Mouse (Mus musculus) macrophage (primary cell): ENCODE results near the gene Kcnmb2. TPM values are rescaled to one million over a fixed set of nuclear protein-coding genes. Genes with fewer than 3 reads are reported as not detected.

Source experiments
- H3K27ac ChIP-seq: fragments of 350-480 bp; formaldehyde crosslinking; 2 replicates; pipeline ENCODE4 v1.9.0; 2021
- H3K36me3 ChIP-seq: fragments of 350-480 bp; formaldehyde crosslinking; 2 replicates; pipeline ENCODE4 v1.9.0; 2021; ENCODE audit errors: inconsistent target
- H3K4me3 ChIP-seq: fragments of 350-480 bp; formaldehyde crosslinking; 2 replicates; pipeline ENCODE4 v1.9.0; 2021; ENCODE audit errors: inconsistent target
- H3K79me2 ChIP-seq: fragments of 350-480 bp; formaldehyde crosslinking; 2 replicates; pipeline ENCODE4 v1.9.0; 2021; ENCODE audit errors: inconsistent target
- WGBS: methylation state at CpG from one replicate; pipeline ENCODE4 v1.1.7; 2026; ENCODE audit warnings: inconsistent platforms; ENCODE audit not compliant: missing documents; 5-methylcytosine and 5-hydroxymethylcytosine counted together
- polyA plus RNA-seq: library from polyadenylated mRNA; stranded (reverse); fragments of 250-400 nt; gene quantifications from 3 replicates; pipeline ENCODE4 v1.2.4, GENCODE M21; 2018; ENCODE audit warnings: inconsistent platforms
- total RNA-seq, 78 experiments: library from RNA; depleted of rRNA; stranded (reverse); fragments of 250-400 nt; gene quantifications; 1 replicate in 9 of 78; 2 replicates in 24 of 78; 3 replicates in 43 of 78; 4 replicates in 2 of 78; pipeline ENCODE4 v1.2.4; 2018; ENCODE audit warnings: inconsistent platforms in 56 of 78

Gene Kcnmb2
- not detected for total RNA-seq (2018; cell fraction: chromatin; rRNA removed)
- not detected for total RNA-seq (2018; cell fraction: cytosol; rRNA removed)
- not detected for total RNA-seq (2018; cell fraction: nucleus; rRNA removed)
- not detected in 3 replicates for polyA plus RNA-seq

DNA sequence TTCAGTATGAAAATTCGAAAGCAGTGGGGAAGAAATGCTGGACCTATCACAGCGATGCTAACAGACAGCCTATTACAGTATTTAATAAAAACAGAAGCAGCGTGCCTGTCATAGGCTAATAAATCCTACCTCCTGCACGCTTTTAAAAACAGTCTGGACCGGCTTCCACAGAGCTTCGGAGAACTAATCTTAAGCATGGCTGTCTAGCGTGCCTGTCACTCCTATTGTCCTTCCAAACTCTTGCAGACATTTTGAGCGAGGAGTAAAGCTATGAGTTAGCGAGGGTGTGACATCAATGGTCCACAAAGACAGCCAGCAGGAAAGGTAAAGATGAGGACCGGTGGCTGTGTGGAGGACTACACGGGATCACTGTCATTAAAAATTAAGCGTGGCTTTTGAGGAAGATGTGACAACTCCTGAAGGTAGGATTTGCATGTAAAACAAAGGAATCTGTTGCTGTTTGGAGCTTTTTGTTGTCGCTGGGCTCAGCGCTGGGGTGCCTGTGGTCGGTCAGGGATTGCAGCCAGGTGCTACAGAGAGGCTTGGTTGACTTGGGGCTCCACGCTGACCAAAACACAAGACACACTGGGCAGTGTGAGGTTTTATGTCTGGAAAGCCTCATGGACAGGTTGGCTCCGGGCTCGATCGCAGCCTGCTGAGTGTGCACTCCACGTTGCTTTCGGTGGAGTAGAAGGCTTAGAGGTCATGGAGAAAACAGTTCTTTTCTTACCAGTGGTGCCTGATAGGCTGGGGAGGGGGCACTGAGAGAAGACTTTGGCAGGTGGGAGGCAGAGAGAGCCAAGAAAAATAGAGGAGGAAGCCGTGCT lies at the start of gene Kcnmb2:
Gene Kcnmb2 (plus strand): TSS at position 4 of the 827 bp plus-strand sequence.
- Histone ChIP-seq H3K4me3 (no peak within 1 kb of the TSS), H3K27ac (no peak within 1 kb of the TSS), H3K36me3 (no peaks in the 10 kb centered on the region), H3K79me2 (no peaks in the 10 kb centered on the region)
- WGBS, result 5% methylated on average over 22 of the region's 22 CpGs

GRCm38 (mm10) chr3:31863522-31863921 lies 38.8 kb upstream of the Kcnmb2 start:
- H3K36me3 ChIP-seq, result no peaks in the 10 kb centered on the region
- 88% methylated on average over 5 of the region's 5 CpGs for WGBS
- no peak overlapping the region for H3K4me3 ChIP-seq
- no peaks in the 10 kb centered on the region for H3K79me2 ChIP-seq
- H3K27ac ChIP-seq, result no peak overlapping the region

DNA sequence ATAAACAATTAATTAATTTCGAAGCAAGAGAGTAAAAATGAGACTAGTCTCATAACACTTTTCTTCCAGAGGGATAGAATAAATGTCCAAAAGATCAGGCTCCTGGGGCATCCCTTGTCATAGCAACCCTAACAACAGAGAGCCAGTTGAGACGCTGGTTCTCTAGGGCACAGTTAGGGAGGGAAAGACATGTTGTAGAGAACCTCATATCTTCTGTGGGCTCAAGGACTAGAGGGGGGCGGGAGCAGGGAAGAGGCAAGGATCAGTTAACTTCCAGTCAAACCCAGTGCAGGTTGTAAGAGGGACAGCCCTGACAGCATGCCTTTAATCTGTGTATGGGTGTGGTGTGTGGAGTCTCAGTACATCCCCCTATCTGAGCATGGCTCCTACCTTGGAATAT lies 38.2 kb upstream of the Kcnmb2 start:
- Histone ChIP-seq H3K36me3 (no peaks in the 10 kb centered on the region), H3K79me2 (no peaks in the 10 kb centered on the region), H3K27ac (no peak overlapping the region), H3K4me3 (no peak overlapping the region)
- WGBS, result 72% methylated on average over 3 of the region's 3 CpGs

- no peaks in the 10 kb centered on the region for H3K79me2 ChIP-seq
- no peak overlapping the region for H3K4me3 ChIP-seq
- H3K36me3 ChIP-seq, result no peaks in the 10 kb centered on the region
- 76% methylated on average over 3 of the region's 3 CpGs for WGBS
- no peak overlapping the region for H3K27ac ChIP-seq
These were observed 30.8 kb upstream of the Kcnmb2 start for GRCm38 (mm10) chr3:31871461-31871860.

DNA sequence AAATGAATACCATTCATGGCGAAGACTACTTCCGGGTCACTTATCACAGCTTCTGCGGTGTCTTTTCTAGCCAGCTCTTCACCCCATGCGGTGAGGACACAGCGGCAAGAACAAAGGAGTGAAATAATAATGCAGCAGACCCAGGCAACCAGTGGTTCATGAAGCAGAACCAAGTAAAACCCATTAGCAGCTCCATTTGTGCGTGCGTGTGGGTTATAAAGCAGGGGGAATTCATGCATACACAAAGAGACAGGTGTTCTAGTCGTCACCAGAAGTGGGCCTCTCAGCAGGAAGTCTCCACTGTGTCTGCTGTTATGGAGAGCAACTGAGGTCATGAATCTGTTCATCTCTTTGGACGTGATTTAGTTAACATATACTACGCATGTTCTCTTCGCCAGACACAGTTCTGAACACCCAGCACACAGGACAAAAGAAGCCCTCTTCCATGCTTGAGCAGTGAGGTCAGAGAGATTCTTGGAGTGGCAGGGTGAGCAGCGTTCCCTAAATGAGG lies 19.6 kb upstream of the Kcnmb2 start:
- Histone ChIP-seq H3K27ac (no peak overlapping the region), H3K36me3 (no peaks in the 10 kb centered on the region), H3K79me2 (no peaks in the 10 kb centered on the region), H3K4me3 (no peak overlapping the region)
- WGBS, result 92% methylated on average over 12 of the region's 12 CpGs

DNA sequence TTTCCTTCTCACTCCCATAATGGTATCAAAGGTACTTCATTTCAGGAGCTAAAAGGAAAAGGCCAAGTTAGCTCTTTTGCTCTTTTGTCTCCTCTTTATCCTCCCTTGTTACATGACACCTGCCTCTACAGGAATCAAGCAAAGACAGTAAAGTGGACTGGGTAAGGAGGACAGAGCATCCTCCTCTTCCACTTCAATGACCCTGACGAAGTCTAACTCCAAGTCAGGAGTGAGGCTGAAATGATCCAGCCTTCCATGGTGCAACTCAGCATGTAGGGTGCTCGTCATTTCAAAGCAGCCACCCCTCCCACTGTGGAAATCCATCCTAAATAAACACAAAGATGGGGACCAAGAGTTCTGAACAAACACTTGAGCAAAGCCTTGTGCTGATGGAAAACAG lies 9.7 kb upstream of the Kcnmb2 start:
- no peaks in the 10 kb centered on the region for H3K36me3 ChIP-seq
- H3K79me2 ChIP-seq, result no peaks in the 10 kb centered on the region

GRCm38 (mm10) chr3:31903506-31903905 lies 1.2 kb downstream of the Kcnmb2 start:
- WGBS, result 20% methylated on average over 8 of the region's 9 CpGs
- Histone ChIP-seq H3K36me3 (no peaks in the 10 kb centered on the region), H3K27ac (no peak overlapping the region), H3K4me3 (no peak overlapping the region), H3K79me2 (no peaks in the 10 kb centered on the region)

More for the DNA sequence above, 9.7 kb upstream of the Kcnmb2 start:
- WGBS, result 57% methylated on average over 2 of the region's 2 CpGs
- Histone ChIP-seq H3K4me3 (no peak overlapping the region), H3K27ac (no peak overlapping the region)

DNA sequence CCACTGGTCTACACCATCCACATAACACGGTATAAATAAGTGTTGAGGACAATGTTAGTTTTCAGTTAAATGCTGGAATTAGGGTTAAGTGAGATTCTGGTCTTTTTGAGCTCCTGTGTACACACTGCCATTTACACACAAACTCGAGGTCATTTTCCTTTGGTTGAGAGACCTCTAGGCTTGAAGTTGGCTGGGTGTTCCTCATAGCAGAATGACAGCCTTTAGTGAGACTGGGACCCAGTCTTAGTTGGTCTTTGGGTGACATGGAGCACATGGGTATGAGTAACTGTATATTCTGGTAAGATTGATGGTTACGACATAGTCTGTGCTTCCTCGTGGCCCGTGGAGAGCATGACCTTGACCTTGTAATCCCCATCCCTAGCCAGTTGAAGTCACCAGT lies 1.8 kb downstream of the Kcnmb2 start:
- Histone ChIP-seq H3K36me3 (no peaks in the 10 kb centered on the region), H3K27ac (no peak overlapping the region), H3K79me2 (no peaks in the 10 kb centered on the region), H3K4me3 (no peak overlapping the region)
- WGBS, result 68% methylated on average over 5 of the region's 5 CpGs

- WGBS, result 81% methylated on average over 5 of the region's 5 CpGs
- H3K4me3 ChIP-seq, result no peak overlapping the region
- no peaks in the 10 kb centered on the region for H3K79me2 ChIP-seq
- no peaks in the 10 kb centered on the region for H3K36me3 ChIP-seq
- no peak overlapping the region for H3K27ac ChIP-seq
These were observed 8.9 kb downstream of the Kcnmb2 start for GRCm38 (mm10) chr3:31911168-31911567.

DNA sequence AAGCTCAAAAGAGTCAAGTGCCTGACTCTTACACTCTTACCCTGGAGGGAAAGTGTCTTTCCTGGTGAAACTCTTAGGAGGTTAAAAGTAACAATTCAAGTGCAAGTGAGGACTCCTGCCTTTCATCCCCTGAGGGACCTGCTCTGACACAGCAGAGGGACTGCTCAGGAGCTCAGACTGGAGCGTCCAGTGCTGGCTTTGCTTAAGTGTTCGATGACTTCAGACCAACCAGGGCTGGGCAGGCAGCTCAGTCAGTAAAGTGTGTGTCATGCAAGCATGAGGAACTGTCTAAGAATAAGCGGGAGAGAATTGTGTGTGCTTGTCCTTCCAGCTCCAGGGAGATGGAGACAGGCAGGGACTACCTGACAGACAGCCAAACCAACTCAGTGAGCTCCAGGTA lies 9.4 kb downstream of the Kcnmb2 start:
- no peaks in the 10 kb centered on the region for H3K79me2 ChIP-seq
- WGBS, result 60% methylated on average over 3 of the region's 3 CpGs
- H3K36me3 ChIP-seq, result no peaks in the 10 kb centered on the region
- H3K27ac ChIP-seq, result no peak overlapping the region
- H3K4me3 ChIP-seq, result no peak overlapping the region

- Histone ChIP-seq H3K36me3 (no peaks in the 10 kb centered on the region), H3K4me3 (no peak overlapping the region), H3K79me2 (no peaks in the 10 kb centered on the region), H3K27ac (no peak overlapping the region)
- WGBS, result 75% methylated on average over 1 of the region's 1 CpGs
These were observed 26.2 kb downstream of the Kcnmb2 start for GRCm38 (mm10) chr3:31928544-31928943.

DNA sequence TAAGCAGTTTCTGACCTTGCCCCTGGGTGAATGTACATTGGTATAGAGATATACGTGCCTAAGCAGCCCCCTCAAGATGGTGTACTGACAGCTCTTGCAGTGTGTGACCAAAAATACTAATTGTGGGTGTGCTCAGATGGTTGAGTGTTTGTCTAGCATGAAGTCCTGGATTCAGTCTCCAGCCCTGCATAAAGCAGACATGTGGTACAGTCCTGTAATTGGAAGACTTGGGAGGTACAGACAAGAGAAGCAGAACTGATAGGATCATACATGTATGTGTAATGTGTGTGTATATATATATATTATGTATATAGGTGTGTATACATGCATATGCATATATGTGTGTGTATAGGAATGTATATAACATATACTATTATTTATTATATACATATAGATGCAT lies 32.4 kb downstream of the Kcnmb2 start:
- WGBS, result 86% methylated on average over 1 of the region's 1 CpGs
- no peaks in the 10 kb centered on the region for H3K79me2 ChIP-seq
- H3K4me3 ChIP-seq, result no peak overlapping the region
- H3K36me3 ChIP-seq, result no peaks in the 10 kb centered on the region
- H3K27ac ChIP-seq, result no peak overlapping the region

DNA sequence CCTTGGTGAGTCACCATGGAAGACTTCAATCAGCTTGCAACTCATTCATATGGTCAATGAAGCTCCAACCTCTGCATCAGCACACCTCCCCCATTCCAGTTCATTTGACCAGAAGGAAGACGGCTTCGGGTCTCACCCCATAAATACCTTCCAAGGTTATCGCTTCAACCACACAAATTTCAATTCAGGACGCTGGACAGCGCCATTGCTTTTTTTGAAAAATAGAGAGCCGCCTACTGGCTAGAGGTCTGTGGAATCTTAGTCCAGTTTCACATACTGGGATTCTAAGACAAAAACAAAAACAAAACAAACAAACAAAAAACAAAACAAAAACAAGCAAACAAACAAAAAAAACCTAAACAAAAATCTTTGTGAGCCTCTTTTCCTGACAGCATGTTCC lies 39.2 kb downstream of the Kcnmb2 start:
- WGBS, result 28% methylated on average over 6 of the region's 6 CpGs
- H3K27ac ChIP-seq, result no peak overlapping the region
- no peaks in the 10 kb centered on the region for H3K36me3 ChIP-seq
- H3K4me3 ChIP-seq, result no peak overlapping the region
- H3K79me2 ChIP-seq, result no peaks in the 10 kb centered on the region

- no peaks in the 10 kb centered on the region for H3K79me2 ChIP-seq
- H3K4me3 ChIP-seq, result no peak overlapping the region
- H3K27ac ChIP-seq, result no peak overlapping the region
- no peaks in the 10 kb centered on the region for H3K36me3 ChIP-seq
- WGBS, result 67% methylated on average over 3 of the region's 3 CpGs
These were observed 51.9 kb downstream of the Kcnmb2 start for GRCm38 (mm10) chr3:31954213-31954612.

GRCm38 (mm10) chr3:31955004-31955403 lies 52.7 kb downstream of the Kcnmb2 start:
- no peak overlapping the region for H3K4me3 ChIP-seq
- H3K27ac ChIP-seq, result no peak overlapping the region
- WGBS, result 91% methylated on average over 2 of the region's 2 CpGs
- no peaks in the 10 kb centered on the region for H3K79me2 ChIP-seq
- H3K36me3 ChIP-seq, result no peaks in the 10 kb centered on the region
